In the genomic region with DNA sequence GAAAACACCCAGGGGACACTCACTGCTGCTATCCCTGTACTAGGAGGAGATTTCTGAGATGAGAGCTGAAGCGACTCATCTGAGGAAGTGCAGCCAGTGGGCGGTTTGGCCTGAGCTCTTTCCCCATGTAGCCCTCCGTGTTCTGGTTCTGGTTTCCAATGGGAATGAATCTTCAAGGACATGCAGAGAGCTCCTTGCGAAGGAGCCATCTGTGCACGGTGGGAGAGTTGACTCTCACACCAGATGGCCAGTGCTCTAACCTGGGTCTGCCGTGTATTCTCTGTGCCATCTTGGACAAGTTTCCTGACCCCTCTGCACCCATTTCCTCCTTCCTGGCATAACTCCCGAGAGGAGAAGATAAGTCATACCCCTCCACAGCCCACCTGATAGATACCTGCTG, we compare ENCODE assay signal across 12 mouse cellular contexts. TPM values are rescaled to one million over a fixed set of nuclear protein-coding genes. Genes with fewer than 3 reads are reported as not detected.
DNase-seq lines count a peak whose midpoint lies in the region.
"Had no signal": no experiment of that assay in that cellular context is flagged by ENCODE, and none has a peak within 500 bp of the region (broad histone marks: within the 10 kb centered on the region; RNA-seq: fewer than 3 reads in every experiment).

No protein-coding gene starts in this region.

- DNase-seq in heart, adult 11 months, result peak; percentile 88
- no peak for DNase-seq in heart, adult 18-20 months
- peak; percentile 69 for DNase-seq in NIH3T3 (ENCODE audit: low read depth)
- DNase-seq in cerebellum, adult 11-12 months, result peak; percentile 93
- DNase-seq in cerebellum, postnatal 14 days, result peak; percentile 75 to 89
- DNase-seq in right cerebral cortex, postnatal 14 days, result no peak
- no peak for DNase-seq in T-cell, adult 2 months (ENCODE audit: low spot score)
- DNase-seq in kidney, postnatal 36 days, result no peak
- DNase-seq: adrenal gland, adult 8-10 months; heart, postnatal 36 days; lung, adult 18-20 months; right cerebral cortex, postnatal 25 days had no signal

RNA-seq across cellular contexts. Expression of a gene that starts 20.7 kb away (rescaled TPM):
- total RNA-seq in heart, adult 18-20 months (2021), result 10 to 100 TPM; 14.0 to 14.2 TPM

RNA-seq across cellular contexts. Expression of a gene that starts 32.0 kb away (rescaled TPM):
- 10 to 100 TPM; 85.9 to 89.3 TPM for total RNA-seq in heart, adult 18-20 months (2021)

Comparison
In these comparisons a context has a peak if more than half of its experiments do, and no peak if none do; other contexts are left out.
1. DNase-seq: peak in heart, adult 11 months (single experiment), NIH3T3 (single experiment), cerebellum, adult 11-12 months (single experiment) and cerebellum, postnatal 14 days (2 of 2); none in heart, adult 18-20 months (0 of 2), right cerebral cortex, postnatal 14 days (single experiment), T-cell, adult 2 months (single experiment) and kidney, postnatal 36 days (0 of 2).